Mouse (Mus musculus): ENCODE data around the gene Ttc7b. TPM values are rescaled to one million over a fixed set of nuclear protein-coding genes. Genes with fewer than 3 reads are reported as not detected.

Gene Ttc7b
- polyA plus RNA-seq, 1 experiment, result 26.1 TPM

- H3K4me1 ChIP-seq (ENCODE audit: control insufficient read depth, insufficient read depth, low read length), result peaks cover 23% of the 10 kb centered on the region
- no peak for TF ChIP-seq CTCF (IDR thresholded peaks at IDR 0.05; ENCODE audit: borderline replicate concordance, insufficient read depth, low read length)
- no peak for TF ChIP-seq POLR2A (IDR thresholded peaks at IDR 0.05; ENCODE audit: low read depth, low read length)
- no peak overlapping the region for H3K4me3 ChIP-seq (ENCODE audit: insufficient read depth, low read length)
- no peak overlapping the region for H3K27ac ChIP-seq (ENCODE audit: insufficient read depth, low read length)
These were observed 244.8 kb downstream of the Ttc7b start for GRCm38 (mm10) chr12:100275850-100276249.

GRCm38 (mm10) chr12:100273033-100273432 is 247.6 kb downstream of the Ttc7b start:
- Histone ChIP-seq H3K27ac (ENCODE audit: insufficient read depth, low read length) (no peak overlapping the region), H3K4me3 (ENCODE audit: insufficient read depth, low read length) (no peak overlapping the region)
- TF ChIP-seq CTCF (IDR thresholded peaks at IDR 0.05; ENCODE audit: borderline replicate concordance, insufficient read depth, low read length), result no peak
- no peak for TF ChIP-seq POLR2A (IDR thresholded peaks at IDR 0.05; ENCODE audit: low read depth, low read length)

GRCm38 (mm10) chr12:100269967-100270662 is 250.5 kb downstream of the Ttc7b start:
- no peak overlapping the region for H3K4me3 ChIP-seq (ENCODE audit: insufficient read depth, low read length)
- no peaks in the 10 kb centered on the region; the same call in 1 of the 2 replicates for H3K4me1 ChIP-seq (ENCODE audit: control insufficient read depth, insufficient read depth, low read length)
- no peak for TF ChIP-seq POLR2A (IDR thresholded peaks at IDR 0.05; ENCODE audit: low read depth, low read length)
- no peak for TF ChIP-seq CTCF (IDR thresholded peaks at IDR 0.05; ENCODE audit: borderline replicate concordance, insufficient read depth, low read length)
- H3K27ac ChIP-seq (ENCODE audit: insufficient read depth, low read length), result no peak overlapping the region

More at GRCm38 (mm10) chr12:100273033-100273432, 247.6 kb downstream of the Ttc7b start:
- peaks cover 15% of the 10 kb centered on the region for H3K4me1 ChIP-seq (ENCODE audit: control insufficient read depth, insufficient read depth, low read length)

GRCm38 (mm10) chr12:100268011-100268410 is 252.6 kb downstream of the Ttc7b start:
- TF ChIP-seq POLR2A (IDR thresholded peaks at IDR 0.05; ENCODE audit: low read depth, low read length) (no peak), CTCF (IDR thresholded peaks at IDR 0.05; ENCODE audit: borderline replicate concordance, insufficient read depth, low read length) (no peak)
- no peaks in the 10 kb centered on the region; the same call in 1 of the 2 replicates for H3K4me1 ChIP-seq (ENCODE audit: control insufficient read depth, insufficient read depth, low read length)
- H3K27ac ChIP-seq (ENCODE audit: insufficient read depth, low read length), result no peak overlapping the region
- H3K4me3 ChIP-seq (ENCODE audit: insufficient read depth, low read length), result no peak overlapping the region

- H3K4me3 ChIP-seq (ENCODE audit: insufficient read depth, low read length), result no peak overlapping the region
- no peak for TF ChIP-seq POLR2A (IDR thresholded peaks at IDR 0.05; ENCODE audit: low read depth, low read length)
- H3K4me1 ChIP-seq (ENCODE audit: control insufficient read depth, insufficient read depth, low read length), result no peaks in the 10 kb centered on the region; the same call in 1 of the 2 replicates
- no peak overlapping the region for H3K27ac ChIP-seq (ENCODE audit: insufficient read depth, low read length)
These were observed 254.9 kb downstream of the Ttc7b start for GRCm38 (mm10) chr12:100265546-100266309.

- TF ChIP-seq CTCF (IDR thresholded peaks at IDR 0.05; ENCODE audit: borderline replicate concordance, insufficient read depth, low read length) (no peak), POLR2A (IDR thresholded peaks at IDR 0.05; ENCODE audit: low read depth, low read length) (no peak)
- Histone ChIP-seq H3K27ac (ENCODE audit: insufficient read depth, low read length) (no peak overlapping the region), H3K4me3 (ENCODE audit: insufficient read depth, low read length) (no peak overlapping the region), H3K4me1 (ENCODE audit: control insufficient read depth, insufficient read depth, low read length) (no peaks in the 10 kb centered on the region; the same call in 1 of the 2 replicates)
These were observed 255.7 kb downstream of the Ttc7b start for GRCm38 (mm10) chr12:100264941-100265340.

GRCm38 (mm10) chr12:100262846-100263245 is 257.8 kb downstream of the Ttc7b start:
- Histone ChIP-seq H3K27ac (ENCODE audit: insufficient read depth, low read length) (no peak overlapping the region), H3K4me1 (ENCODE audit: control insufficient read depth, insufficient read depth, low read length) (no peaks in the 10 kb centered on the region; the same call in 1 of the 2 replicates), H3K4me3 (ENCODE audit: insufficient read depth, low read length) (no peak overlapping the region)
- TF ChIP-seq POLR2A (IDR thresholded peaks at IDR 0.05; ENCODE audit: low read depth, low read length) (no peak), CTCF (IDR thresholded peaks at IDR 0.05; ENCODE audit: borderline replicate concordance, insufficient read depth, low read length) (no peak)

GRCm38 (mm10) chr12:100261761-100262160 is 258.9 kb downstream of the Ttc7b start:
- TF ChIP-seq CTCF (IDR thresholded peaks at IDR 0.05; ENCODE audit: borderline replicate concordance, insufficient read depth, low read length) (no peak), POLR2A (IDR thresholded peaks at IDR 0.05; ENCODE audit: low read depth, low read length) (no peak)
- H3K4me3 ChIP-seq (ENCODE audit: insufficient read depth, low read length), result no peak overlapping the region
- H3K4me1 ChIP-seq (ENCODE audit: control insufficient read depth, insufficient read depth, low read length), result no peaks in the 10 kb centered on the region; the same call in 1 of the 2 replicates
- no peak overlapping the region for H3K27ac ChIP-seq (ENCODE audit: insufficient read depth, low read length)

GRCm38 (mm10) chr12:100260151-100260550 is 260.5 kb downstream of the Ttc7b start:
- no peak for TF ChIP-seq CTCF (IDR thresholded peaks at IDR 0.05; ENCODE audit: borderline replicate concordance, insufficient read depth, low read length)
- TF ChIP-seq POLR2A (IDR thresholded peaks at IDR 0.05; ENCODE audit: low read depth, low read length), result no peak

GRCm38 (mm10) chr12:100257779-100258178 is 262.8 kb downstream of the Ttc7b start:
- H3K4me1 ChIP-seq (ENCODE audit: control insufficient read depth, insufficient read depth, low read length), result no peaks in the 10 kb centered on the region
- H3K27ac ChIP-seq (ENCODE audit: insufficient read depth, low read length), result no peak overlapping the region
- no peak overlapping the region for H3K4me3 ChIP-seq (ENCODE audit: insufficient read depth, low read length)
- TF ChIP-seq POLR2A (IDR thresholded peaks at IDR 0.05; ENCODE audit: low read depth, low read length) (no peak), CTCF (IDR thresholded peaks at IDR 0.05; ENCODE audit: borderline replicate concordance, insufficient read depth, low read length) (no peak)

More at GRCm38 (mm10) chr12:100260151-100260550, 260.5 kb downstream of the Ttc7b start:
- H3K27ac ChIP-seq (ENCODE audit: insufficient read depth, low read length), result no peak overlapping the region
- no peak overlapping the region for H3K4me3 ChIP-seq (ENCODE audit: insufficient read depth, low read length)
- no peaks in the 10 kb centered on the region for H3K4me1 ChIP-seq (ENCODE audit: control insufficient read depth, insufficient read depth, low read length)

All from embryonic fibroblast, embryonic 13.5 days (primary cell).